Mouse (Mus musculus) limb, embryonic 10.5 days (tissue): ENCODE results near the gene Srd5a1. TPM values are rescaled to one million over a fixed set of nuclear protein-coding genes. Genes with fewer than 3 reads are reported as not detected.
"Not testable (repeated sequence)": the region's sequence is repeated elsewhere in the genome, so short reads cannot be mapped to it uniquely, and the experiment has no call there.

Source experiments
- DNase-seq: peaks from one replicate; pipeline ENCODE4 v3.0.0-alpha.2; 2017; ENCODE audit warnings: low spot score
- H3K27ac ChIP-seq: fragments of 300-500 bp; sonication (generic); 2 replicates; pipeline ENCODE4 v1.5.1; 2016; ENCODE audit warnings: mild to moderate bottlenecking
- H3K27me3 ChIP-seq: fragments of 300-500 bp; sonication (generic); 2 replicates; pipeline ENCODE4 v1.6.1; 2016; ENCODE audit warnings: low read depth, mild to moderate bottlenecking; ENCODE audit not compliant: poor library complexity, severe bottlenecking
- H3K36me3 ChIP-seq: fragments of 300-500 bp; sonication (generic); 2 replicates; pipeline ENCODE4 v1.6.1; 2016; ENCODE audit warnings: mild to moderate bottlenecking, moderate library complexity
- H3K4me1 ChIP-seq: fragments of 300-500 bp; sonication (generic); 2 replicates; pipeline ENCODE4 v1.6.1; 2016
- H3K4me3 ChIP-seq: fragments of 300-500 bp; sonication (generic); 2 replicates; pipeline ENCODE4 v1.5.1; 2016; ENCODE audit warnings: mild to moderate bottlenecking, moderate library complexity
- H3K9me3 ChIP-seq: fragments of 300-500 bp; sonication (generic); replicated peaks from 2 replicates; pipeline ENCODE4 v1.6.1; 2016; ENCODE audit warnings: mild to moderate bottlenecking
- WGBS: fragments of 180-500 bp; shearing (Covaris S2); methylation state at CpG from one replicate; pipeline ENCODE4 v1.1.7; 2016; 5-methylcytosine and 5-hydroxymethylcytosine counted together
- polyA plus RNA-seq: library from polyadenylated mRNA; unstranded; fragments of >200 nt; fragmentation: Nextera tagmentation; extraction: Ambion mirVana; gene quantifications from 2 replicates; pipeline ENCODE4 v1.2.1, GENCODE M21; 2016

Srd5a1 gene
- polyA plus RNA-seq, 1 experiment from 2014 or later, result 29.6 TPM

- H3K4me1 ChIP-seq, result peaks cover 16% of the 10 kb centered on the region
- peak overlapping the region; percentile 91 for H3K27ac ChIP-seq
- peaks cover 28% of the 10 kb centered on the region for H3K36me3 ChIP-seq
- peaks cover 14% of the 10 kb centered on the region for H3K27me3 ChIP-seq
- WGBS, result under 1% methylated on average over 40 of the region's 40 CpGs
- no peaks in the 10 kb centered on the region for H3K9me3 ChIP-seq
- DNase-seq, result no peak
- H3K4me3 ChIP-seq, result peak overlapping the region; percentile 92
These were observed 368 bp downstream of the Srd5a1 start for GRCm38 (mm10) chr13:69610751-69611397.

- no peak overlapping the region for H3K27ac ChIP-seq
- DNase-seq, result no peak
- H3K27me3 ChIP-seq, result peaks cover 14% of the 10 kb centered on the region
- no peaks in the 10 kb centered on the region for H3K9me3 ChIP-seq
- H3K36me3 ChIP-seq, result peaks cover 8% of the 10 kb centered on the region
- peaks cover 16% of the 10 kb centered on the region for H3K4me1 ChIP-seq
- 83% methylated on average over 8 of the region's 8 CpGs for WGBS
- H3K4me3 ChIP-seq, result no peak overlapping the region
These were observed 2.5 kb downstream of the Srd5a1 start for GRCm38 (mm10) chr13:69608734-69609133.

GRCm38 (mm10) chr13:69604670-69605069, 6.6 kb downstream of the Srd5a1 start:
- no peak overlapping the region for H3K4me3 ChIP-seq
- H3K9me3 ChIP-seq, result no peaks in the 10 kb centered on the region
- no peaks in the 10 kb centered on the region for H3K4me1 ChIP-seq
- H3K27ac ChIP-seq, result no peak overlapping the region
- no peaks in the 10 kb centered on the region for H3K36me3 ChIP-seq
- DNase-seq, result no peak
- 84% methylated on average over 1 of the region's 1 CpGs for WGBS
- H3K27me3 ChIP-seq, result peaks cover 9% of the 10 kb centered on the region

- no peak overlapping the region for H3K4me3 ChIP-seq
- DNase-seq, result no peak
- no peaks in the 10 kb centered on the region for H3K9me3 ChIP-seq
- no peaks in the 10 kb centered on the region for H3K4me1 ChIP-seq
- no peak overlapping the region for H3K27ac ChIP-seq
- no peaks in the 10 kb centered on the region for H3K27me3 ChIP-seq
- H3K36me3 ChIP-seq, result no peaks in the 10 kb centered on the region
- WGBS, result 90% methylated on average over 5 of the region's 5 CpGs
These were observed 9.9 kb downstream of the Srd5a1 start for GRCm38 (mm10) chr13:69601321-69601720.

- not testable (repeated sequence) for H3K4me3 ChIP-seq, H3K4me1 ChIP-seq, H3K36me3 ChIP-seq, H3K27me3 ChIP-seq, H3K27ac ChIP-seq, DNase-seq, H3K9me3 ChIP-seq
- WGBS, result 91% methylated on average over 5 of the region's 5 CpGs
These were observed 10.4 kb downstream of the Srd5a1 start for GRCm38 (mm10) chr13:69600863-69601262.

GRCm38 (mm10) chr13:69598867-69599266, 12.4 kb downstream of the Srd5a1 start:
- H3K27ac ChIP-seq, result no peak overlapping the region
- no peaks in the 10 kb centered on the region for H3K36me3 ChIP-seq
- no peaks in the 10 kb centered on the region for H3K9me3 ChIP-seq

GRCm38 (mm10) chr13:69596515-69596914, 14.7 kb downstream of the Srd5a1 start:
- 99% methylated on average over 2 of the region's 2 CpGs for WGBS
- DNase-seq, result no peak

More at GRCm38 (mm10) chr13:69598867-69599266, 12.4 kb downstream of the Srd5a1 start:
- 90% methylated on average over 10 of the region's 10 CpGs for WGBS
- no peaks in the 10 kb centered on the region for H3K27me3 ChIP-seq
- H3K4me3 ChIP-seq, result no peak overlapping the region
- H3K4me1 ChIP-seq, result no peaks in the 10 kb centered on the region; the same call in 1 of the 2 replicates
- DNase-seq, result no peak

GRCm38 (mm10) chr13:69595911-69596310, 15.3 kb downstream of the Srd5a1 start:
- H3K36me3 ChIP-seq, result no peaks in the 10 kb centered on the region
- DNase-seq, result no peak
- H3K9me3 ChIP-seq, result no peaks in the 10 kb centered on the region
- 92% methylated on average over 6 of the region's 6 CpGs for WGBS
- H3K27me3 ChIP-seq, result no peaks in the 10 kb centered on the region
- no peak overlapping the region for H3K27ac ChIP-seq
- no peak overlapping the region for H3K4me3 ChIP-seq
- H3K4me1 ChIP-seq, result no peaks in the 10 kb centered on the region; the same call in 1 of the 2 replicates

More at GRCm38 (mm10) chr13:69596515-69596914, 14.7 kb downstream of the Srd5a1 start:
- no peaks in the 10 kb centered on the region for H3K36me3 ChIP-seq
- H3K27ac ChIP-seq, result no peak overlapping the region
- H3K9me3 ChIP-seq, result no peaks in the 10 kb centered on the region
- no peak overlapping the region for H3K4me3 ChIP-seq
- no peaks in the 10 kb centered on the region; the same call in 1 of the 2 replicates for H3K4me1 ChIP-seq
- H3K27me3 ChIP-seq, result no peaks in the 10 kb centered on the region

GRCm38 (mm10) chr13:69594577-69595256, 16.5 kb downstream of the Srd5a1 start:
- Histone ChIP-seq H3K4me3 (no peak overlapping the region), H3K9me3 (no peaks in the 10 kb centered on the region), H3K27me3 (no peaks in the 10 kb centered on the region), H3K36me3 (no peaks in the 10 kb centered on the region), H3K27ac (no peak overlapping the region), H3K4me1 (no peaks in the 10 kb centered on the region; the same call in 1 of the 2 replicates)
- 88% methylated on average over 7 of the region's 7 CpGs for WGBS
- no peak for DNase-seq

- no peaks in the 10 kb centered on the region; the same call in 1 of the 2 replicates for H3K4me1 ChIP-seq
- no peak overlapping the region for H3K4me3 ChIP-seq
- no peaks in the 10 kb centered on the region for H3K9me3 ChIP-seq
- no peaks in the 10 kb centered on the region for H3K36me3 ChIP-seq
- DNase-seq, result no peak
- 90% methylated on average over 8 of the region's 8 CpGs for WGBS
- H3K27me3 ChIP-seq, result no peaks in the 10 kb centered on the region
- H3K27ac ChIP-seq, result no peak overlapping the region
These were observed 17.8 kb downstream of the Srd5a1 start for GRCm38 (mm10) chr13:69593453-69593852.

GRCm38 (mm10) chr13:69592226-69592625, 19.0 kb downstream of the Srd5a1 start:
- WGBS, result 80% methylated on average over 8 of the region's 8 CpGs
- no peak for DNase-seq
- Histone ChIP-seq H3K4me3 (no peak overlapping the region), H3K36me3 (no peaks in the 10 kb centered on the region), H3K27ac (no peak overlapping the region), H3K27me3 (no peaks in the 10 kb centered on the region), H3K9me3 (no peaks in the 10 kb centered on the region), H3K4me1 (no peaks in the 10 kb centered on the region; the same call in 1 of the 2 replicates)

- WGBS, result 94% methylated on average over 5 of the region's 5 CpGs
- H3K27ac ChIP-seq, result no peak overlapping the region
- no peaks in the 10 kb centered on the region; the same call in 1 of the 2 replicates for H3K4me1 ChIP-seq
These were observed 19.9 kb downstream of the Srd5a1 start for GRCm38 (mm10) chr13:69591338-69591737.

GRCm38 (mm10) chr13:69588263-69588662, 23.0 kb downstream of the Srd5a1 start:
- Histone ChIP-seq H3K27me3 (no peaks in the 10 kb centered on the region), H3K4me1 (0 out of 2 replicates have a peak, but pooled peaks cover 3% of the 10 kb centered on the region), H3K4me3 (no peak overlapping the region), H3K36me3 (no peaks in the 10 kb centered on the region), H3K27ac (no peak overlapping the region), H3K9me3 (no peaks in the 10 kb centered on the region)
- no peak for DNase-seq
- 64% methylated on average over 6 of the region's 6 CpGs for WGBS

More at GRCm38 (mm10) chr13:69591338-69591737, 19.9 kb downstream of the Srd5a1 start:
- Histone ChIP-seq H3K36me3 (no peaks in the 10 kb centered on the region), H3K4me3 (no peak overlapping the region), H3K27me3 (no peaks in the 10 kb centered on the region), H3K9me3 (no peaks in the 10 kb centered on the region)
- DNase-seq, result no peak
